Mouse (Mus musculus): Measurements from ENCODE around the gene Rptor. TPM values are rescaled to one million over a fixed set of nuclear protein-coding genes. Genes with fewer than 3 reads are reported as not detected.

Rptor gene
- total and polyA plus RNA-seq, 2 experiments from 2014 or later = 8.5 to 64.8 TPM

- TF ChIP-seq CTCF (IDR thresholded peaks at IDR 0.05) = no peak
- no peak overlapping the region for H3K9ac ChIP-seq (replicated peaks; ENCODE audit: low read length, poor library complexity, severe bottlenecking)
- 93% methylated on average over 7 of the region's 7 CpGs for WGBS
- DNase-seq (ENCODE audit: low spot score) (no peak), ATAC-seq (ENCODE audit: low FRiP score) (no peak)
- H3K27ac ChIP-seq (ENCODE audit: low read depth, low read length) = no peak overlapping the region
- H3K27me3 ChIP-seq (ENCODE audit: insufficient read depth, low read length) = no peaks in the 10 kb centered on the region
- no peak overlapping the region for H3K4me2 ChIP-seq (ENCODE audit: low read depth, low read length, poor library complexity, severe bottlenecking)
- no peaks in the 10 kb centered on the region for H3K4me1 ChIP-seq (ENCODE audit: insufficient read depth, low read length)
- H3K4me3 ChIP-seq (ENCODE audit: low read depth, low read length) = no peak overlapping the region
- peaks cover 59% of the 10 kb centered on the region for H3K36me3 ChIP-seq (ENCODE audit: insufficient read depth, low read length)
- no peaks in the 10 kb centered on the region for H3K9me3 ChIP-seq (ENCODE audit: low read length)
These were observed 289.0 kb downstream of the Rptor start for GRCm38 (mm10) chr11:119891601-119892215.

- Histone ChIP-seq H3K27ac (ENCODE audit: low read depth, low read length) (peak overlapping the region; percentile 64), H3K4me3 (ENCODE audit: low read depth, low read length) (no peak overlapping the region), H3K27me3 (ENCODE audit: insufficient read depth, low read length) (no peaks in the 10 kb centered on the region), H3K4me1 (ENCODE audit: insufficient read depth, low read length) (no peaks in the 10 kb centered on the region), H3K9ac (replicated peaks; ENCODE audit: low read length, poor library complexity, severe bottlenecking) (peak overlapping the region; percentile 33; the same call in 1 of the 2 replicates), H3K36me3 (ENCODE audit: insufficient read depth, low read length) (peaks cover 59% of the 10 kb centered on the region), H3K4me2 (ENCODE audit: low read depth, low read length, poor library complexity, severe bottlenecking) (no peak overlapping the region), H3K9me3 (ENCODE audit: low read length) (no peaks in the 10 kb centered on the region)
- TF ChIP-seq CTCF (IDR thresholded peaks at IDR 0.05) = no peak
- DNase-seq (ENCODE audit: low spot score) (peak; percentile 45), ATAC-seq (ENCODE audit: low FRiP score) (no peak)
- WGBS = 54% methylated on average over 10 of the region's 10 CpGs
These were observed 291.0 kb downstream of the Rptor start for GRCm38 (mm10) chr11:119893667-119894236.

GRCm38 (mm10) chr11:119894634-119895033, 291.9 kb downstream of the Rptor start:
- no peak overlapping the region for H3K9ac ChIP-seq (replicated peaks; ENCODE audit: low read length, poor library complexity, severe bottlenecking)
- H3K36me3 ChIP-seq (ENCODE audit: insufficient read depth, low read length) = peaks cover 53% of the 10 kb centered on the region
- H3K27ac ChIP-seq (ENCODE audit: low read depth, low read length) = peak overlapping the region; percentile 64; the same call in 1 of the 2 replicates
- H3K27me3 ChIP-seq (ENCODE audit: insufficient read depth, low read length) = no peaks in the 10 kb centered on the region
- no peak overlapping the region for H3K4me3 ChIP-seq (ENCODE audit: low read depth, low read length)
- 76% methylated on average over 6 of the region's 6 CpGs for WGBS
- H3K4me2 ChIP-seq (ENCODE audit: low read depth, low read length, poor library complexity, severe bottlenecking) = no peak overlapping the region
- H3K9me3 ChIP-seq (ENCODE audit: low read length) = no peaks in the 10 kb centered on the region
- ATAC-seq (ENCODE audit: low FRiP score) (no peak), DNase-seq (ENCODE audit: low spot score) (no peak)
- TF ChIP-seq CTCF (IDR thresholded peaks at IDR 0.05) = no peak
- H3K4me1 ChIP-seq (ENCODE audit: insufficient read depth, low read length) = no peaks in the 10 kb centered on the region

GRCm38 (mm10) chr11:119897041-119897440, 294.3 kb downstream of the Rptor start:
- Histone ChIP-seq H3K4me2 (ENCODE audit: low read depth, low read length, poor library complexity, severe bottlenecking) (no peak overlapping the region), H3K27ac (ENCODE audit: low read depth, low read length) (peak overlapping the region; percentile 52; the same call in 1 of the 2 replicates), H3K36me3 (ENCODE audit: insufficient read depth, low read length) (peaks cover 36% of the 10 kb centered on the region), H3K27me3 (ENCODE audit: insufficient read depth, low read length) (no peaks in the 10 kb centered on the region), H3K9ac (replicated peaks; ENCODE audit: low read length, poor library complexity, severe bottlenecking) (no peak overlapping the region), H3K4me3 (ENCODE audit: low read depth, low read length) (no peak overlapping the region), H3K4me1 (ENCODE audit: insufficient read depth, low read length) (no peaks in the 10 kb centered on the region), H3K9me3 (ENCODE audit: low read length) (no peaks in the 10 kb centered on the region)
- peak; percentile 60 for ATAC-seq (ENCODE audit: low FRiP score)
- peak; percentile 38 for TF ChIP-seq CTCF (IDR thresholded peaks at IDR 0.05)
- DNase-seq (ENCODE audit: low spot score) = peak; percentile 60
- WGBS = 70% methylated on average over 9 of the region's 9 CpGs

GRCm38 (mm10) chr11:119898976-119899375, 296.3 kb downstream of the Rptor start:
- Histone ChIP-seq H3K36me3 (ENCODE audit: insufficient read depth, low read length) (peaks cover 24% of the 10 kb centered on the region), H3K27me3 (ENCODE audit: insufficient read depth, low read length) (no peaks in the 10 kb centered on the region), H3K9me3 (ENCODE audit: low read length) (no peaks in the 10 kb centered on the region), H3K27ac (ENCODE audit: low read depth, low read length) (no peak overlapping the region), H3K4me2 (ENCODE audit: low read depth, low read length, poor library complexity, severe bottlenecking) (no peak overlapping the region), H3K4me1 (ENCODE audit: insufficient read depth, low read length) (no peaks in the 10 kb centered on the region), H3K4me3 (ENCODE audit: low read depth, low read length) (no peak overlapping the region), H3K9ac (replicated peaks; ENCODE audit: low read length, poor library complexity, severe bottlenecking) (no peak overlapping the region)
- 79% methylated on average over 11 of the region's 11 CpGs for WGBS
- TF ChIP-seq CTCF (IDR thresholded peaks at IDR 0.05) = no peak
- DNase-seq (ENCODE audit: low spot score) (no peak), ATAC-seq (ENCODE audit: low FRiP score) (no peak)

GRCm38 (mm10) chr11:119901174-119901573, 298.5 kb downstream of the Rptor start:
- 73% methylated on average over 4 of the region's 4 CpGs for WGBS

More at GRCm38 (mm10) chr11:119901174-119901573, 298.5 kb downstream of the Rptor start:
- Histone ChIP-seq H3K9ac (replicated peaks; ENCODE audit: low read length, poor library complexity, severe bottlenecking) (no peak overlapping the region), H3K4me2 (ENCODE audit: low read depth, low read length, poor library complexity, severe bottlenecking) (no peak overlapping the region), H3K27ac (ENCODE audit: low read depth, low read length) (no peak overlapping the region), H3K36me3 (ENCODE audit: insufficient read depth, low read length) (peaks cover 14% of the 10 kb centered on the region), H3K9me3 (ENCODE audit: low read length) (no peaks in the 10 kb centered on the region), H3K27me3 (ENCODE audit: insufficient read depth, low read length) (no peaks in the 10 kb centered on the region), H3K4me1 (ENCODE audit: insufficient read depth, low read length) (no peaks in the 10 kb centered on the region), H3K4me3 (ENCODE audit: low read depth, low read length) (no peak overlapping the region)
- ATAC-seq (ENCODE audit: low FRiP score) = no peak
- no peak for DNase-seq (ENCODE audit: low spot score)
- TF ChIP-seq CTCF (IDR thresholded peaks at IDR 0.05) = no peak

All from midbrain, postnatal 0 days (tissue).